Mouse (Mus musculus): ENCODE data around the gene Gla. TPM values are rescaled to one million over a fixed set of nuclear protein-coding genes. Genes with fewer than 3 reads are reported as not detected.

Gene Gla
- polyA plus RNA-seq, 1 experiment from 2014 or later = 9.9 TPM

GRCm38 (mm10) chrX:134580528-134581305 lies 20.2 kb downstream of the Gla start:
- H3K4me2 ChIP-seq (ENCODE audit: low read depth, low read length) = no peak overlapping the region
- H3K9me3 ChIP-seq (ENCODE audit: control insufficient read depth, low read length) = no peaks in the 10 kb centered on the region
- ATAC-seq = no peak
- H3K9ac ChIP-seq (ENCODE audit: low read depth, low read length) = no peak overlapping the region
- H3K36me3 ChIP-seq (ENCODE audit: control insufficient read depth, insufficient read depth, low read length) = no peaks in the 10 kb centered on the region
- H3K27me3 ChIP-seq (replicated peaks; ENCODE audit: control insufficient read depth, insufficient read depth, low read length) = no peaks in the 10 kb centered on the region
- H3K4me1 ChIP-seq (ENCODE audit: control insufficient read depth, insufficient read depth, low read length) = no peaks in the 10 kb centered on the region
- no peak overlapping the region for H3K4me3 ChIP-seq (ENCODE audit: low read length)
- 86% methylated on average over 14 of the region's 14 CpGs for WGBS
- no peak overlapping the region for H3K27ac ChIP-seq (ENCODE audit: low read length)

DNA sequence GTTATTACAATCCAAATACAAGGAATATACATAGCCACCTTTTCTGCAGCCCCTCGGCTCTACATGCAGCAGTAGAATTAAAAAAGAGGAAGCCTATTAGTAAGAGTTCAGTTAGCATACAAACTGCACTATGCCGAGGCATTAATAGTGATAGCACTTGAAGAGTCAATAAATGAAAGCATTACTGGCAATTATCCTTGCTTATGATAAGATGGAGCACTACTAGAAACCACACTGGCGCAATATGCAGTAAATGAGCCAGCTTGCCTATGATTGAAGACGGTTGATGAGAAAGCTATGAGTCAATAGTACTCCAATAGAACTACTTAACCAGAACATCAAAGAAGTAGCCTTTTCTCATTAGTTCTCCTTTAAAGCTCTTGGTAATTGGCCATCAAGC lies 23.0 kb downstream of the Gla start:
- H3K27ac ChIP-seq (ENCODE audit: low read length) = no peak overlapping the region
- no peaks in the 10 kb centered on the region for H3K9me3 ChIP-seq (ENCODE audit: control insufficient read depth, low read length)
- no peak overlapping the region for H3K4me3 ChIP-seq (ENCODE audit: low read length)
- no peak overlapping the region for H3K9ac ChIP-seq (ENCODE audit: low read depth, low read length)
- H3K27me3 ChIP-seq (replicated peaks; ENCODE audit: control insufficient read depth, insufficient read depth, low read length) = no peaks in the 10 kb centered on the region
- no peaks in the 10 kb centered on the region for H3K36me3 ChIP-seq (ENCODE audit: control insufficient read depth, insufficient read depth, low read length)
- WGBS = 79% methylated on average over 4 of the region's 4 CpGs
- H3K4me2 ChIP-seq (ENCODE audit: low read depth, low read length) = no peak overlapping the region
- H3K4me1 ChIP-seq (ENCODE audit: control insufficient read depth, insufficient read depth, low read length) = no peaks in the 10 kb centered on the region
- no peak for ATAC-seq

DNA sequence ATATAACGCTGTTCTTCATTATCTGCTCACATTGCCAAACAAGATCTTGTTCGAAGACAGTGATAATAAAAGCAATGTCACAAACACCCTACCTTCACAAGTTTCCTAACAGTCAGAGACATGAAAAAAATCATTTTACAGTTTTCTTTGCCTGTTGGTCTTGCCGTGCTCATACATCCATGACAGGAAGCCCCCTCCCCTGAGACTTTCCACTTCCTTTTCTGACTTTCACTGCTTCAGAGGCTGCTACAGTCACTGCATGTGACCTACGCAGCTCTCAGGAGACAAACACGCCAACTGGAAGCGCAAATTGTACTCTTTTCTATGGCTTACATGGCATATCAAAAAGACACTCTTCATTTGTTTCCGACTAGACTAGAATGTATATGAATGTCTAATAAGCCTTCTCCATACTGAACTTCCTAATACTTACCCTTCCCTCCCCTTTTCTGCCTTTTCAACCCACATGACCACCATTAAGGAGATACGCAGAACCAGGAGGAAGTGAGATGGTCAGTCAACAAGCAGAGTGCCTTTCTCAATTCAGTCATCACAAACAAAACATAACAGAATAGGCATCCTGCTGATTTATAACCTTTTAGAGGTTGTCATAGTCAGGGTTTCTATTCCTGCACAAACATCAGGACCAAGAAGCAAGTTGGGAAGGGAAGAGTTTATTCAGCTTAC lies 34.2 kb downstream of the Gla start:
- Histone ChIP-seq H3K4me3 (ENCODE audit: low read length) (no peak overlapping the region), H3K4me1 (ENCODE audit: control insufficient read depth, insufficient read depth, low read length) (no peaks in the 10 kb centered on the region), H3K27me3 (replicated peaks; ENCODE audit: control insufficient read depth, insufficient read depth, low read length) (no peaks in the 10 kb centered on the region), H3K4me2 (ENCODE audit: low read depth, low read length) (no peak overlapping the region), H3K9ac (ENCODE audit: low read depth, low read length) (no peak overlapping the region), H3K9me3 (ENCODE audit: control insufficient read depth, low read length) (no peaks in the 10 kb centered on the region), H3K27ac (ENCODE audit: low read length) (no peak overlapping the region), H3K36me3 (ENCODE audit: control insufficient read depth, insufficient read depth, low read length) (no peaks in the 10 kb centered on the region)
- WGBS = 82% methylated on average over 8 of the region's 8 CpGs
- ATAC-seq = no peak

GRCm38 (mm10) chrX:134564326-134564725 lies 36.6 kb downstream of the Gla start:
- WGBS = 80% methylated on average over 4 of the region's 4 CpGs
- Histone ChIP-seq H3K9me3 (ENCODE audit: control insufficient read depth, low read length) (no peaks in the 10 kb centered on the region), H3K27ac (ENCODE audit: low read length) (no peak overlapping the region), H3K4me1 (ENCODE audit: control insufficient read depth, insufficient read depth, low read length) (no peaks in the 10 kb centered on the region), H3K36me3 (ENCODE audit: control insufficient read depth, insufficient read depth, low read length) (no peaks in the 10 kb centered on the region), H3K4me2 (ENCODE audit: low read depth, low read length) (no peak overlapping the region), H3K27me3 (replicated peaks; ENCODE audit: control insufficient read depth, insufficient read depth, low read length) (no peaks in the 10 kb centered on the region), H3K4me3 (ENCODE audit: low read length) (no peak overlapping the region), H3K9ac (ENCODE audit: low read depth, low read length) (no peak overlapping the region)
- no peak for ATAC-seq

- Histone ChIP-seq H3K4me2 (ENCODE audit: low read depth, low read length) (no peak overlapping the region), H3K9me3 (ENCODE audit: control insufficient read depth, low read length) (no peaks in the 10 kb centered on the region), H3K27ac (ENCODE audit: low read length) (no peak overlapping the region; the same call in 1 of the 2 replicates), H3K36me3 (ENCODE audit: control insufficient read depth, insufficient read depth, low read length) (no peaks in the 10 kb centered on the region), H3K27me3 (replicated peaks; ENCODE audit: control insufficient read depth, insufficient read depth, low read length) (no peaks in the 10 kb centered on the region), H3K4me1 (ENCODE audit: control insufficient read depth, insufficient read depth, low read length) (no peaks in the 10 kb centered on the region), H3K9ac (ENCODE audit: low read depth, low read length) (no peak overlapping the region), H3K4me3 (ENCODE audit: low read length) (no peak overlapping the region)
- peak; percentile 63; the same call in 1 of the 2 replicates for ATAC-seq
- 56% methylated on average over 6 of the region's 6 CpGs for WGBS
Observed at GRCm38 (mm10) chrX:134554425-134554824, 46.5 kb downstream of the Gla start.

DNA sequence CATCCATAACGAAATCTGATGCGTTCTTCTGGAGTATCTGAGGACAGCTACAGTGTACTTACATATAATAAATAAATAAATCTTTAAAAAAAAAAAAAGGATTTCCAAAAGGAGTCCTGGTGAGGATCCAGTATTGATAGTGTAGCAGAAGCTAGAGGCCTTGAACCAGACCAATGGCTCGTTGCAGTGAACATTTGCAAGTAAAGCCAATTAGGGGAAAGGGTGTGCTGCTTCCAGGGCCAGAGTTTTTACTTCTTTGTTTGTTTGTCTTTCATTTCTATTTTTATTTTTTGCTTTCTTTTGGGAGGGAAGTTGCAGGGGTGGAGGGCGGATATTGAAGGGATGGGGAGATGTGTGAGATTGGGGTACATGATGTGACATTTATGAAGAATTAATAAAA lies 47.6 kb downstream of the Gla start:
- Histone ChIP-seq H3K4me3 (ENCODE audit: low read length) (no peak overlapping the region), H3K4me2 (ENCODE audit: low read depth, low read length) (no peak overlapping the region), H3K27me3 (replicated peaks; ENCODE audit: control insufficient read depth, insufficient read depth, low read length) (no peaks in the 10 kb centered on the region), H3K9ac (ENCODE audit: low read depth, low read length) (no peak overlapping the region), H3K9me3 (ENCODE audit: control insufficient read depth, low read length) (no peaks in the 10 kb centered on the region), H3K36me3 (ENCODE audit: control insufficient read depth, insufficient read depth, low read length) (no peaks in the 10 kb centered on the region), H3K4me1 (ENCODE audit: control insufficient read depth, insufficient read depth, low read length) (no peaks in the 10 kb centered on the region), H3K27ac (ENCODE audit: low read length) (no peak overlapping the region)
- ATAC-seq = no peak
- WGBS = 87% methylated on average over 4 of the region's 4 CpGs

- ATAC-seq = no peak
Observed at GRCm38 (mm10) chrX:134550903-134551302, 50.0 kb downstream of the Gla start.

GRCm38 (mm10) chrX:134547330-134547729 lies 53.6 kb downstream of the Gla start:
- Histone ChIP-seq H3K4me1 (ENCODE audit: control insufficient read depth, insufficient read depth, low read length) (no peaks in the 10 kb centered on the region), H3K9me3 (ENCODE audit: control insufficient read depth, low read length) (no peaks in the 10 kb centered on the region), H3K4me3 (ENCODE audit: low read length) (no peak overlapping the region), H3K4me2 (ENCODE audit: low read depth, low read length) (no peak overlapping the region), H3K27ac (ENCODE audit: low read length) (no peak overlapping the region), H3K36me3 (ENCODE audit: control insufficient read depth, insufficient read depth, low read length) (no peaks in the 10 kb centered on the region), H3K27me3 (replicated peaks; ENCODE audit: control insufficient read depth, insufficient read depth, low read length) (no peaks in the 10 kb centered on the region), H3K9ac (ENCODE audit: low read depth, low read length) (no peak overlapping the region)
- 87% methylated on average over 4 of the region's 4 CpGs for WGBS
- ATAC-seq = no peak

More at GRCm38 (mm10) chrX:134550903-134551302, 50.0 kb downstream of the Gla start:
- 18% methylated on average over 5 of the region's 5 CpGs for WGBS
- Histone ChIP-seq H3K4me2 (ENCODE audit: low read depth, low read length) (no peak overlapping the region), H3K9ac (ENCODE audit: low read depth, low read length) (no peak overlapping the region), H3K36me3 (ENCODE audit: control insufficient read depth, insufficient read depth, low read length) (no peaks in the 10 kb centered on the region), H3K9me3 (ENCODE audit: control insufficient read depth, low read length) (no peaks in the 10 kb centered on the region), H3K27me3 (replicated peaks; ENCODE audit: control insufficient read depth, insufficient read depth, low read length) (no peaks in the 10 kb centered on the region), H3K4me3 (ENCODE audit: low read length) (no peak overlapping the region), H3K27ac (ENCODE audit: low read length) (no peak overlapping the region), H3K4me1 (ENCODE audit: control insufficient read depth, insufficient read depth, low read length) (no peaks in the 10 kb centered on the region)

DNA sequence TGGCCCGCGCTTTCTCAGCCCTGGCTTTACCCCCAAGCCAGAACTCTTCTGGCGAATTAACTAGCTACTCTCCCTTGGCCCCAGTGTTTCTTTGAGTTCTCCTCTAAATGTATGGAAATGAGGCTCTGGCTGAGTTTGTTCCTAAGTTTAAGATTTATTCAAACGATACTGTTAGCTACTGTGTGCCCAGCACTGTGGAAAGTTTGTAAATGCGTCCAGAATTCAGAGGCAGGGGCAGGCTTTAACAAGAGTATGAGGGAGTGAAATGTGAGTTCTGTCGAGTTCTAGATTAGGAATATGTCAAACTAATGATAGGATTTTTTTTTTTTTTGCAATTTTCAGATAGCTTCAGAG lies 59.0 kb downstream of the Gla start:
- H3K27ac ChIP-seq (ENCODE audit: low read length) = peak overlapping the region; percentile 86; the same call in 1 of the 2 replicates
- H3K4me2 ChIP-seq (ENCODE audit: low read depth, low read length) = peak overlapping the region; percentile 44; the same call in 1 of the 2 replicates
- H3K9me3 ChIP-seq (ENCODE audit: control insufficient read depth, low read length) = no peaks in the 10 kb centered on the region
- H3K4me3 ChIP-seq (ENCODE audit: low read length) = peak overlapping the region; percentile 59
- H3K36me3 ChIP-seq (ENCODE audit: control insufficient read depth, insufficient read depth, low read length) = no peaks in the 10 kb centered on the region
- 13% methylated on average over 6 of the region's 6 CpGs for WGBS
- no peaks in the 10 kb centered on the region for H3K4me1 ChIP-seq (ENCODE audit: control insufficient read depth, insufficient read depth, low read length)
- H3K27me3 ChIP-seq (replicated peaks; ENCODE audit: control insufficient read depth, insufficient read depth, low read length) = no peaks in the 10 kb centered on the region
- ATAC-seq = peak; percentile 41
- peak overlapping the region; percentile 71 for H3K9ac ChIP-seq (ENCODE audit: low read depth, low read length)
